Mouse (Mus musculus) neural tube, embryonic 15.5 days (tissue): Measurements from ENCODE around the gene Prox2. TPM values are rescaled to one million over a fixed set of nuclear protein-coding genes. Genes with fewer than 3 reads are reported as not detected.

Source experiments
- ATAC-seq: fragments of 200-750 bp; cut with Nextera tagmentation; 2 replicates; pipeline ENCODE4 v1.8.0; 2017; ENCODE audit warnings: mild to moderate bottlenecking, moderate TSS enrichment, moderate library complexity; ENCODE audit not compliant: low FRiP score
- H3K27ac ChIP-seq: fragments of 300-500 bp; sonication (generic); replicated peaks from 2 replicates; pipeline ENCODE4 v1.5.1; 2015; ENCODE audit warnings: mild to moderate bottlenecking, inconsistent platforms
- H3K27me3 ChIP-seq: fragments of 300-500 bp; sonication (generic); replicated peaks from 2 replicates; pipeline ENCODE4 v1.6.1; 2015; ENCODE audit warnings: inconsistent platforms
- H3K36me3 ChIP-seq: fragments of 300-500 bp; sonication (generic); 2 replicates; pipeline ENCODE4 v1.6.1; 2015; ENCODE audit warnings: inconsistent platforms
- H3K4me1 ChIP-seq: fragments of 300-500 bp; sonication (generic); 2 replicates; pipeline ENCODE4 v1.6.1; 2015; ENCODE audit warnings: inconsistent platforms
- H3K4me2 ChIP-seq: fragments of 300-500 bp; sonication (generic); 2 replicates; pipeline ENCODE4 v1.6.1; 2015; ENCODE audit warnings: inconsistent platforms, mild to moderate bottlenecking, moderate library complexity
- H3K4me3 ChIP-seq: fragments of 300-500 bp; sonication (generic); replicated peaks from 2 replicates; pipeline ENCODE4 v1.5.1; 2015; ENCODE audit warnings: mild to moderate bottlenecking, inconsistent platforms
- H3K9ac ChIP-seq: fragments of 300-500 bp; sonication (generic); replicated peaks from 2 replicates; pipeline ENCODE4 v1.6.1; 2015; ENCODE audit warnings: mild to moderate bottlenecking, inconsistent platforms
- H3K9me3 ChIP-seq: fragments of 300-500 bp; sonication (generic); replicated peaks from 2 replicates; pipeline ENCODE4 v1.6.1; 2016; ENCODE audit warnings: inconsistent platforms
- WGBS: fragments of 180-500 bp; shearing (Covaris S2); methylation state at CpG from one replicate; pipeline ENCODE4 v1.1.7; 2015; ENCODE audit warnings: mixed read lengths; 5-methylcytosine and 5-hydroxymethylcytosine counted together
- polyA plus RNA-seq: library from polyadenylated mRNA; unstranded; fragments of >200 nt; fragmentation: Nextera tagmentation; extraction: Ambion mirVana; gene quantifications from 2 replicates; pipeline ENCODE4 v1.2.1, GENCODE M21; 2015

Prox2 gene
- polyA plus RNA-seq, 1 experiment from 2014 or later: 1.5 TPM

DNA sequence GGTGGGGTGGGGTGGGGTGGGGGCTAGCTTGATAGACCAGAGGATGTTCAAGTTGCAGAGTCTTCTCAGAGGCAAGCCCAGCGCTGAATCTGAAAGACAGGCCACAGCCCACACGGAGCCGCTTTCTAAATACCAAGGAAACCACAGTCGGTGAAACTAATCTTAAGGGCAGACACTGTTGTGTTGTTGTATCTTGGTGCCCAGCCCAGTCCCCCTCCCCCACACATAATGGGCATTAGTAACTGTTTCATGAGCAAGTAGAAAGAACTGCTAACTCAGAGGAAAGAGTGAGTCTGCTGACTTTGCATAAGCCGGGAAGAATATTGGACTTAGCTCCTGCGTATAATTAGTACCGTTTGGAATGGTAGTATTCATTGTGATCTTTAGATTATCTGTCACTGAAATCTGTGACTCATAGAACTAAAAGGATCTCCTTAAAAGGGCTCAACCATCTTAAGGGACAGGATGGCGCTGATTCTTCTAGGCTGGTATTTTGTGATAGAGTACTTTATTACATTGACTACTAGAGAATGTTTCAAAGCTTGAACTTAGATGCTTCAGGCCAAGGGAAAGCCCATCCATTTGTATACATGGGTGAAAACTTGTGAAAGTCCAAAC, 16.5 kb upstream of the Prox2 start:
- Histone ChIP-seq H3K4me2 (no peak overlapping the region), H3K4me1 (no peaks in the 10 kb centered on the region), H3K9ac (no peak overlapping the region), H3K36me3 (peaks cover 80% of the 10 kb centered on the region), H3K27ac (no peak overlapping the region), H3K27me3 (no peaks in the 10 kb centered on the region), H3K9me3 (no peaks in the 10 kb centered on the region), H3K4me3 (no peak overlapping the region)
- no peak for ATAC-seq
- WGBS: 76% methylated on average over 8 of the region's 8 CpGs

DNA sequence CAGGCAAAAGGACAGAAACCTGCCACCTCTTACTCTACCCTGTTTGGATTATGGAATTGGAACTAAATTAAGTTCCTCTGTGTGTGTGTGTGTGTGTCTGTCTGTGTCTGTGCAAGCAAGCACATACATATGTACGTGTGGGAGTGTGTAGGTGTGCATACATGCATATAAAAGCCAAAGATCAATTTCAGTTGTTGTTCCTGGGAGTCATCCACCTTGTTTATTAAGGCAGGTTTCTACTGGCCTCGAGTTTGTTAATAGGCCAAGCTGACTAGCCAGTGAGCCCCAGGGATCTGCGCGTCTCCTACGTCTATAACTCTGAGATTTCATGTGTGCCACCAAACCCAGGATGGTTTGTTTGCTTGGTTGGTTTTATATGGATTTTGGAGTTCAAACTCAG, 14.2 kb upstream of the Prox2 start:
- Histone ChIP-seq H3K27me3 (no peaks in the 10 kb centered on the region), H3K9ac (no peak overlapping the region), H3K36me3 (peaks cover 79% of the 10 kb centered on the region), H3K4me1 (no peaks in the 10 kb centered on the region), H3K4me3 (no peak overlapping the region), H3K9me3 (no peaks in the 10 kb centered on the region), H3K27ac (no peak overlapping the region), H3K4me2 (no peak overlapping the region)
- 93% methylated on average over 5 of the region's 5 CpGs for WGBS
- ATAC-seq: no peak

DNA sequence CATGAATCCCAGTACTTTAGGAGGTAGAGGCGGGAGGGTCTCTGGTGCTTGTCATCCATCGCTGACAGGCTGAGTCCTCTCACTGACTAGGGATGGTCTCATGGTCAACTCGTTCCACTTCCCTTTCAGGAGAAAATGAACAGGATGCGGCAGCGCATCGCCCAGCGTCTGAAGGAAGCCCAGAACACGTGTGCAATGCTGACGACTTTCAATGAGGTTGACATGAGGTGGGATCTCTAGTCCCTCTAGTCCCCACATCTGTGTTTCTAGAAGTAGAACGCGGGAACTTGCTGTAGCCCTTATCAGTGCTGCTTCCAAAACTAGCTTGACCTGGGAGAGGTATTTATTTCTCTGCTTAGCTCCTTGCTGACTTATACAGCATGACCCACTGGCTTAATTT, 13.1 kb upstream of the Prox2 start:
- no peak for ATAC-seq
- Histone ChIP-seq H3K9ac (no peak overlapping the region), H3K27ac (no peak overlapping the region), H3K4me1 (no peaks in the 10 kb centered on the region), H3K4me2 (no peak overlapping the region), H3K36me3 (peaks cover 79% of the 10 kb centered on the region), H3K4me3 (no peak overlapping the region), H3K27me3 (no peaks in the 10 kb centered on the region), H3K9me3 (no peaks in the 10 kb centered on the region)
- 93% methylated on average over 11 of the region's 11 CpGs for WGBS

DNA sequence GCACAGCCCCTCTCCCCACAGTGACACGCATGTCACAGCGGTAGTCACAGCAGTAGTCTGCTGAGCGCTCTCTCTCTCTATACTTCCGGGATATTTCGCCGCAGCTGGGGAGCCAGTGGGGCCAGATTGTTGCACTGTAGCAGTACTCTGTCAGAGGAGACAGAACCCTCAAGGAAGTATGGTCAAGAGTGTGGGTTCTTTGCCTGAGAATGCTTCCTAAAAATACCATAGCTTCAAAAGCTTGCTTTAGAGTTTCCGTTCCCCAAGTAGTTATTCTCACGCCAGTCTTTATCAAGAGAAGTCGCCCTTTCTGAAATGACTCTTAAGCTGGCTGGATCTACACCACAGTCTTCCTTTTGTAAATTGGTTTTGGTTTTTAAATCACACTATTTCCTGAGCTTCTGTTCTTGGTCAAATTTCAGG, 12.6 kb upstream of the Prox2 start:
- H3K36me3 ChIP-seq: peaks cover 79% of the 10 kb centered on the region
- 95% methylated on average over 9 of the region's 9 CpGs for WGBS

DNA sequence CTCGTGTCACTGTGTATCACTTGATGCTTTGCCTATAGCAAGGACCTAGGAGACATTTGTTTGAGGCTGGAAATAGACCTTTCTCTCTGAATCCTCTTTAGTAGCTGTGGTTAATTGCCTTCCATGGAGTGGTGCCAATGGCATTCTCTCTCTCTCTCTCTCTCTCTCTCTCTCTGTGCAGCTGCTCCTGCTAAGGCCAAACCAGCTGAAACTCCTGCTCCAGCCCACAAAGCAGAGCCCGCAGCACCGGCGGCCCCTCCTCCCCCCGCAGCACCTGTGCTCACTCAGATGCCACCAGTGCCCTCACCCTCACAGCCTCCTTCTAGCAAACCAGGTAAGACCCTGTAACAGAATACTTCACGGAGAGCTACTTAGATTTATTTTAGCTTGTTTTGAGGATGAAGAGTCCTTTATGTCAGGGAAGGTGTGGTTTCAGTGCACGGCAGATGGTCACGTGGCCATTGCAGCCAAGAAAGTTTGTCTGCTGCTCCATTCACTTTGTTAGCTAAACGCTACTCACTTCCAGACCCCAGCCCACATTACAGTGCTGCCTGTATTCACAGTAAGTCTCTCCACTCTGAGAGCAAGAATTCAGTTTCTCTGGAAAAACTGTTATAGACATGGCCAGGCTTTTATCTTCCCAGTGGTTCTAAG, 11.4 kb upstream of the Prox2 start:
- H3K4me3 ChIP-seq: no peak overlapping the region
- ATAC-seq: no peak
- H3K4me1 ChIP-seq: no peaks in the 10 kb centered on the region
- H3K27ac ChIP-seq: no peak overlapping the region
- peaks cover 74% of the 10 kb centered on the region for H3K36me3 ChIP-seq
- H3K4me2 ChIP-seq: no peak overlapping the region
- no peak overlapping the region for H3K9ac ChIP-seq
- no peaks in the 10 kb centered on the region for H3K27me3 ChIP-seq
- 71% methylated on average over 9 of the region's 9 CpGs for WGBS
- H3K9me3 ChIP-seq: no peaks in the 10 kb centered on the region

More for the DNA sequence above, 12.6 kb upstream of the Prox2 start:
- H3K4me3 ChIP-seq: no peak overlapping the region
- H3K9me3 ChIP-seq: no peaks in the 10 kb centered on the region
- no peaks in the 10 kb centered on the region for H3K4me1 ChIP-seq
- no peak overlapping the region for H3K27ac ChIP-seq
- H3K4me2 ChIP-seq: no peak overlapping the region
- no peaks in the 10 kb centered on the region for H3K27me3 ChIP-seq
- H3K9ac ChIP-seq: no peak overlapping the region
- ATAC-seq: no peak

DNA sequence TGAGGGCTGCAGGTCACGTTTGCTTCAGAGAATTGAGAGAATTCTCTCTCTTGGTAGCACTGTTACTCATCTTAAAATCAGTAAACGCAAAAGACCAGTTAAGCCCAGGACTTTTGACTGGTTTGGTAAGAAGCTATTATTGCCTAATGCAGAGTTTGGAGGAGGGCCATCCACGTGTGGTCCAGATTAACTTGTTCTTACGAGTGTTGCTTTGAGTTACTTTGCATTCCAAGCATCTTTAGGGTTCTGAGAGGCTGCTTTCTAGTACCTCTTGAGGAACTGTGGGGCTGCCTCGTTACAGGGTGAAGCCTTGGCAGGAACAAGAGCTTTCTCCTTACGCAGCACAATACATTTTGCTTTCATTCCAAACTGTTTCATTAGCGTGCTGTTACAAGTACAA, 5.1 kb upstream of the Prox2 start:
- no peak overlapping the region for H3K4me3 ChIP-seq
- H3K4me1 ChIP-seq: peaks cover 25% of the 10 kb centered on the region
- no peaks in the 10 kb centered on the region for H3K27me3 ChIP-seq
- 82% methylated on average over 7 of the region's 7 CpGs for WGBS
- H3K9ac ChIP-seq: no peak overlapping the region
- no peak overlapping the region for H3K27ac ChIP-seq
- no peak overlapping the region for H3K4me2 ChIP-seq
- no peak for ATAC-seq
- H3K36me3 ChIP-seq: peaks cover 22% of the 10 kb centered on the region
- H3K9me3 ChIP-seq: no peaks in the 10 kb centered on the region

DNA sequence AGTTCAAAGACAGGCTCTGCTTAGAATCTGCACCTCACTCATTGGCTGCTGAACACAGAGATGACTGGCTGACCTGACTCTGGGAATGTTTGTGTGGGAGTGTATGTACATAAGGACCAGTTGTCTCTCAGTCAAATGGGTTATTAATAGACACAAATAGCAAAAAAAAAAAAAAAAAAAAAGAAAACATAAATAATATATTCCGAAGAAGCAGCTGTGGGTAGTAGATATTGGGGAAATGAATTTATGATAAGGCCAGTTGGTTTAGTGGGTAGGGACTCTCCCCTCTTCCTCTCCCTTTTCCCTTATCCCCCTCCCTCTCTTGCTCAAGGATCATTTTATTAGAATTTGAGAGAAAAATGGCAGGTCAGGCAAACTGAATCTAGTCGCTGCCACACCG, 3.4 kb upstream of the Prox2 start:
- H3K27ac ChIP-seq: no peak overlapping the region
- no peak overlapping the region for H3K4me3 ChIP-seq
- peaks cover 36% of the 10 kb centered on the region for H3K4me1 ChIP-seq
- H3K4me2 ChIP-seq: no peak overlapping the region
- H3K27me3 ChIP-seq: no peaks in the 10 kb centered on the region
- H3K36me3 ChIP-seq: peaks cover 13% of the 10 kb centered on the region
- 90% methylated on average over 3 of the region's 3 CpGs for WGBS
- H3K9me3 ChIP-seq: no peaks in the 10 kb centered on the region
- H3K9ac ChIP-seq: no peak overlapping the region
- ATAC-seq: no peak

DNA sequence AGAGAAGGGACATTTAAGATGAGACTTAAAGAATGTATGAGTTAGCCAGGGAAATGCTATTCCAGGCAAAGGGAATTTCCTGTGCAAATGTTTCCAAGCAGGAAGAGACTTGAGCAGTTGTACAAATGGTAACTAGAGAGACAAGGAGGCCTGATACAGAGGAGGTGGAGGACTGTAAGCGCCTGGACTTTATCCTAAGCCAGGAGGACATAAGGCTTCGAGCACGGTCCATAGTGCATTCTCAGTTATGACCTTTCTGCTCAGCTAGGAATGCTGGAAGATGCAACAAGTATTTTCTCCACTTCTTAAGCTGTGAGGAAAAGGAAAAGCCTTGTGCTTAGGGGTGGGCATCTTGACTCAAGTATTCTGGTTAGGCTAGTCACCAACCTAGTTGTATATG, 2.8 kb upstream of the Prox2 start:
- Histone ChIP-seq H3K36me3 (peaks cover 7% of the 10 kb centered on the region), H3K9me3 (no peaks in the 10 kb centered on the region), H3K27ac (no peak overlapping the region), H3K27me3 (no peaks in the 10 kb centered on the region), H3K9ac (no peak overlapping the region), H3K4me1 (peaks cover 36% of the 10 kb centered on the region), H3K4me3 (no peak overlapping the region), H3K4me2 (no peak overlapping the region)
- no peak for ATAC-seq
- WGBS: 90% methylated on average over 3 of the region's 3 CpGs

DNA sequence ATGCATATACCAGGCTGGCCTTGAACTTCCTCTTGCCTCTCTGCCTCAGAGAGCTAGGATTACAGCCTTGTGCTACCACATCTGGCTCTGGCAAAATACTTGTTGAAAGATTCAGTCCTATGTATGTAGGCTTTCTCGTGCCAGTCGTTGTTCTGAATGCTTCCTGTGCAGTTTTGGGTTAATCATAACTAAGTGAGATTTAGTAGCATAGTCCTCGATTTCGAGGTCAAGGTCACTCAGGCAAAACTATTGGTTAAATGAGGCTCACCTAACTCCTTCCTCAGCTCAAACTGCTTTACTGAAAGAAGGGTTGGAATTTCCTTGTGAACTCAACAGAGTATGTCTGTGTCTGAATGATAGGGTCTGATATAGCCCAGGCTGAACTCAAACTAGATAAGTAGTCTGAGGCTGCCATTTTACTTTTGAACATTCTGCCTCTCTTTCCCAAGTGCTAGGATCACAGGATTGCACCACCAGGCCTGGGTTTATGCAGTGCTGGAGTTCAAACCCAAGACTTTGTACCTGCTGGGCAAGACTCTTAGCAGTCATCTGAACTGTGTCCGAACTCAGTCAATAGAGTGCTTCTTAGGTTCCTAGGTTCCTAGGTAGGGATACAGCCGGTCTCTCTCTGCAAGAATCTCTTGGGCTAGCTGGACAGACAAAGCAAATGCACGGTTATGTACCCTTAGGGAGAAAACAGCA, 2.1 kb upstream of the Prox2 start:
- H3K9me3 ChIP-seq: no peaks in the 10 kb centered on the region
- H3K36me3 ChIP-seq: peaks cover 3% of the 10 kb centered on the region; the same call in 1 of the 2 replicates
- no peak overlapping the region for H3K9ac ChIP-seq
- H3K27ac ChIP-seq: no peak overlapping the region
- H3K4me3 ChIP-seq: no peak overlapping the region
- WGBS: 88% methylated on average over 7 of the region's 7 CpGs
- peaks cover 36% of the 10 kb centered on the region for H3K4me1 ChIP-seq
- H3K4me2 ChIP-seq: peak overlapping the region; percentile 85
- no peaks in the 10 kb centered on the region for H3K27me3 ChIP-seq
- no peak for ATAC-seq

DNA sequence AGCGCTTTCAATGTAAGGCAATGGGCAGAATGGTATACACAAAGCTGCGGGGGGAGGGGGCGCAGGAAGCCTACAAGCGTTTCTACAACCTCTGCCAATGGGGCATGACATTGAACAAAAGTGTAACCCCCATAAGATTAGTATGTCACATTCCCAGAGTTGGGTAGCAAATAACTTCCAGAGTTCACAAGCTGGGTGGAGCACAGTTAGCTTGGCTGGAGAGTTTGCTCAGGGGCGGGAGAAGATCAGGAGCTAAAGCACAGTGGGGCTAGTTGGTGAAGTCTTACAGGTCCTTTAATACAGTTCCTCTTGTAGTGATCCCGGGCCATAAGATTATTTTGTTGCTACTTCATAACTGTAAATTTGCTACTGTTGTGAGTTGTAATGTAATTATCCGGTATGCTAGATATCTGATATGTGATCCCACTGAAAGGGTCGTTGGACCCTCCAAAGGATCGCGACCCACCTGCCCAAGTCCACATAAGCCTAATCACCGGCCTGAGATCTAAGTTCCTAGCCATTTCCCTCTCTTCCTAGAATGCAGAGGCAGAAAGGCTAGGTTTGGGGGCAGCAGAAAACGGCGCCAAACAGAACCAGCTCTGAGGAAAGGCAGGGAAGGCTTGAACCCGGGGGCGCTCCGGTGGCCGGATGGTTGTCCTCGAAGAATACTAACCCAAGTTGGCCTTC, 405 bp downstream of the Prox2 start:
- WGBS: 14% methylated on average over 18 of the region's 18 CpGs
- peak overlapping the region; percentile 97 for H3K9ac ChIP-seq
- H3K4me2 ChIP-seq: peak overlapping the region; percentile 85
- ATAC-seq: peak; percentile 74
- peak overlapping the region; percentile 91 for H3K27ac ChIP-seq
- peak overlapping the region; percentile 99 for H3K4me3 ChIP-seq
- H3K36me3 ChIP-seq: no peaks in the 10 kb centered on the region; the same call in 1 of the 2 replicates
- no peaks in the 10 kb centered on the region for H3K27me3 ChIP-seq
- no peaks in the 10 kb centered on the region for H3K9me3 ChIP-seq
- H3K4me1 ChIP-seq: peaks cover 39% of the 10 kb centered on the region

DNA sequence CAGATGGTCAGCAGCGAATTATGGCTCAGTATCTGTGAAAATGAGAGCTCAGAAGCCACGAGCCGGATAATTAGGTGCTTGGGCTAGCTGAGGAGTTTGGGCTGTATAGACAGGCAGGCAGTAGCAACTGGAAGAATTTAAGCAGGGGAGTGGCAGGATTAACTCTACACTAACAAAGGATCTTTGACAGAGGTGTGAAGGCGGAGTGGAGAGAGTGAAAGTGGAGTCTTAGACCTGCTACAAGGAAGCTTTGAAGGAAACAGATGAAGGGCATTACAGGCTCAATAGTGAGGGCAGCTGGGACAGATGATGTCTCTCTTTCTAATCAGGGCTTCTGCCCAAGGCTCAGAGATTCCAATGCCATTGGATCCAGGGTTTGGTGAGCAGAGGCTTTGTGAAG, 1.1 kb downstream of the Prox2 start:
- no peaks in the 10 kb centered on the region for H3K9me3 ChIP-seq
- no peak overlapping the region for H3K9ac ChIP-seq
- no peak for ATAC-seq
- no peak overlapping the region for H3K27ac ChIP-seq
- peak overlapping the region; percentile 85; the same call in 1 of the 2 replicates for H3K4me2 ChIP-seq
- no peaks in the 10 kb centered on the region for H3K27me3 ChIP-seq
- WGBS: 67% methylated on average over 4 of the region's 4 CpGs
- H3K36me3 ChIP-seq: no peaks in the 10 kb centered on the region
- peaks cover 39% of the 10 kb centered on the region for H3K4me1 ChIP-seq
- H3K4me3 ChIP-seq: no peak overlapping the region
